Mouse (Mus musculus): Measurements from ENCODE around the gene Chst10. TPM values are rescaled to one million over a fixed set of nuclear protein-coding genes. Genes with fewer than 3 reads are reported as not detected.

The Chst10 gene
- total and polyA plus RNA-seq, 2 experiments from 2014 or later: 0.04 to 0.55 TPM

GRCm38 (mm10) chr1:38882746-38883145 is 15.2 kb downstream of the Chst10 start:
- no peak for DNase-seq (ENCODE audit: low spot score)
- TF ChIP-seq EP300 (IDR thresholded peaks at IDR 0.05; ENCODE audit: low read depth) (no peak), CTCF (IDR thresholded peaks at IDR 0.05; ENCODE audit: low read depth) (no peak)
- Histone ChIP-seq H3K4me3 (ENCODE audit: low read depth, low read length) (no peak overlapping the region), H3K9ac (replicated peaks; ENCODE audit: low read depth, low read length) (no peak overlapping the region), H3K36me3 (replicated peaks; ENCODE audit: control insufficient read depth, insufficient read depth, low read length) (no peaks in the 10 kb centered on the region), H3K27ac (ENCODE audit: low read depth) (no peak overlapping the region), H3K4me1 (ENCODE audit: control insufficient read depth, insufficient read depth) (0 out of 2 replicates have a peak, but pooled peaks cover 4% of the 10 kb centered on the region), H3K9me3 (replicated peaks; ENCODE audit: control insufficient read depth, low read length) (no peaks in the 10 kb centered on the region), H3K27me3 (ENCODE audit: control insufficient read depth, insufficient read depth, low read length) (no peaks in the 10 kb centered on the region), H3K4me2 (ENCODE audit: low read depth, low read length) (no peak overlapping the region)
- 59% methylated on average over 4 of the region's 4 CpGs for WGBS
- no peak for ATAC-seq (ENCODE audit: insufficient read depth, low read depth)

GRCm38 (mm10) chr1:38881366-38881765 is 16.6 kb downstream of the Chst10 start:
- H3K27ac ChIP-seq (ENCODE audit: low read depth): no peak overlapping the region
- 66% methylated on average over 4 of the region's 4 CpGs for WGBS

GRCm38 (mm10) chr1:38876671-38877382 is 21.1 kb downstream of the Chst10 start:
- H3K9ac ChIP-seq (replicated peaks; ENCODE audit: low read depth, low read length): no peak overlapping the region
- no peaks in the 10 kb centered on the region for H3K4me1 ChIP-seq (ENCODE audit: control insufficient read depth, insufficient read depth)
- TF ChIP-seq EP300 (IDR thresholded peaks at IDR 0.05; ENCODE audit: low read depth): no peak
- no peak for TF ChIP-seq CTCF (IDR thresholded peaks at IDR 0.05; ENCODE audit: low read depth)
- H3K9me3 ChIP-seq (replicated peaks; ENCODE audit: control insufficient read depth, low read length): no peaks in the 10 kb centered on the region
- no peak for ATAC-seq (ENCODE audit: insufficient read depth, low read depth)
- H3K36me3 ChIP-seq (replicated peaks; ENCODE audit: control insufficient read depth, insufficient read depth, low read length): no peaks in the 10 kb centered on the region
- no peak overlapping the region for H3K4me2 ChIP-seq (ENCODE audit: low read depth, low read length)
- WGBS: 36% methylated on average over 5 of the region's 5 CpGs
- H3K4me3 ChIP-seq (ENCODE audit: low read depth, low read length): no peak overlapping the region
- H3K27ac ChIP-seq (ENCODE audit: low read depth): no peak overlapping the region
- no peaks in the 10 kb centered on the region for H3K27me3 ChIP-seq (ENCODE audit: control insufficient read depth, insufficient read depth, low read length)
- DNase-seq (ENCODE audit: low spot score): no peak

More at GRCm38 (mm10) chr1:38881366-38881765, 16.6 kb downstream of the Chst10 start:
- Histone ChIP-seq H3K9ac (replicated peaks; ENCODE audit: low read depth, low read length) (no peak overlapping the region), H3K9me3 (replicated peaks; ENCODE audit: control insufficient read depth, low read length) (no peaks in the 10 kb centered on the region), H3K4me2 (ENCODE audit: low read depth, low read length) (no peak overlapping the region), H3K4me1 (ENCODE audit: control insufficient read depth, insufficient read depth) (no peaks in the 10 kb centered on the region), H3K27me3 (ENCODE audit: control insufficient read depth, insufficient read depth, low read length) (no peaks in the 10 kb centered on the region), H3K36me3 (replicated peaks; ENCODE audit: control insufficient read depth, insufficient read depth, low read length) (no peaks in the 10 kb centered on the region), H3K4me3 (ENCODE audit: low read depth, low read length) (no peak overlapping the region)
- ATAC-seq (ENCODE audit: insufficient read depth, low read depth) (no peak), DNase-seq (ENCODE audit: low spot score) (no peak)
- TF ChIP-seq CTCF (IDR thresholded peaks at IDR 0.05; ENCODE audit: low read depth) (no peak), EP300 (IDR thresholded peaks at IDR 0.05; ENCODE audit: low read depth) (no peak)

GRCm38 (mm10) chr1:38873911-38874310 is 24.1 kb downstream of the Chst10 start:
- 51% methylated on average over 5 of the region's 5 CpGs for whole genome bisulfite sequencing
- Histone ChIP-seq H3K4me3 (ENCODE audit: low read depth, low read length) (no peak overlapping the region), H3K27ac (ENCODE audit: low read depth) (no peak overlapping the region), H3K9ac (replicated peaks; ENCODE audit: low read depth, low read length) (no peak overlapping the region), H3K9me3 (replicated peaks; ENCODE audit: control insufficient read depth, low read length) (no peaks in the 10 kb centered on the region), H3K4me2 (ENCODE audit: low read depth, low read length) (no peak overlapping the region), H3K27me3 (ENCODE audit: control insufficient read depth, insufficient read depth, low read length) (no peaks in the 10 kb centered on the region), H3K4me1 (ENCODE audit: control insufficient read depth, insufficient read depth) (no peaks in the 10 kb centered on the region), H3K36me3 (replicated peaks; ENCODE audit: control insufficient read depth, insufficient read depth, low read length) (no peaks in the 10 kb centered on the region)
- no peak for ATAC-seq (ENCODE audit: insufficient read depth, low read depth)
- DNase-seq (ENCODE audit: low spot score): no peak
- TF ChIP-seq CTCF (IDR thresholded peaks at IDR 0.05; ENCODE audit: low read depth) (no peak), EP300 (IDR thresholded peaks at IDR 0.05; ENCODE audit: low read depth) (no peak)

- Histone ChIP-seq H3K27me3 (ENCODE audit: control insufficient read depth, insufficient read depth, low read length) (no peaks in the 10 kb centered on the region), H3K27ac (ENCODE audit: low read depth) (no peak overlapping the region), H3K9ac (replicated peaks; ENCODE audit: low read depth, low read length) (no peak overlapping the region), H3K4me2 (ENCODE audit: low read depth, low read length) (no peak overlapping the region), H3K4me3 (ENCODE audit: low read depth, low read length) (no peak overlapping the region), H3K4me1 (ENCODE audit: control insufficient read depth, insufficient read depth) (no peaks in the 10 kb centered on the region), H3K36me3 (replicated peaks; ENCODE audit: control insufficient read depth, insufficient read depth, low read length) (no peaks in the 10 kb centered on the region), H3K9me3 (replicated peaks; ENCODE audit: control insufficient read depth, low read length) (no peaks in the 10 kb centered on the region)
- 84% methylated on average over 6 of the region's 6 CpGs for WGBS
- DNase-seq (ENCODE audit: low spot score): no peak
- no peak for ATAC-seq (ENCODE audit: insufficient read depth, low read depth)
- no peak for TF ChIP-seq EP300 (IDR thresholded peaks at IDR 0.05; ENCODE audit: low read depth)
- TF ChIP-seq CTCF (IDR thresholded peaks at IDR 0.05; ENCODE audit: low read depth): no peak
Observed at GRCm38 (mm10) chr1:38871834-38872233, 26.1 kb downstream of the Chst10 start.

Measured in heart, postnatal 0 days (tissue).